Mouse (Mus musculus) megakaryocyte-erythroid progenitor cell, adult 5-6 weeks (primary cell): ENCODE measurements around the gene Btbd35f9. TPM values are rescaled to one million over a fixed set of nuclear protein-coding genes. Genes with fewer than 3 reads are reported as not detected.
"Not testable (repeated sequence)": the region's sequence is repeated elsewhere in the genome, so short reads cannot be mapped to it uniquely, and the experiment has no call there.

Source experiments
- ATAC-seq: replicated peaks from 2 replicates; pipeline ENCODE4 v1.8.0; 2016; ENCODE audit warnings: mild to moderate bottlenecking, inconsistent platforms; ENCODE audit not compliant: severe bottlenecking, poor library complexity, low FRiP score, low TSS enrichment
- total RNA-seq, 2 experiments: library from RNA; stranded (forward) in 1 of 2; stranded (reverse) in 1 of 2; fragments of 200-1000, 215-1000 nt in 1 of 2; fragments of >200 nt in 1 of 2; fragmentation: Nextera tagmentation in 1 of 2; gene quantifications; 2 replicates each; pipeline ENCODE4 v1.2.3; 2014 to 2017

Btbd35f9 gene
- not detected in 2 replicates for total RNA-seq (2014; fragmentation: Nextera tagmentation)
- total RNA-seq (2017): not detected in 2 replicates

GRCm38 (mm10) chrX:34161399-34161798 lies at the start of gene Btbd35f9:
Btbd35f9 (minus strand) TSS chrX:34161499.
- not testable (repeated sequence) for ATAC-seq

Other genes with a start within 250 kb of the Btbd35f9 start
- gene Btbd35f6, start 205.0 kb downstream of the Btbd35f9 start, total RNA-seq (2014; fragmentation: Nextera tagmentation): not detected in 2 replicates
- not detected in 2 replicates for gene Btbd35f6, start 205.0 kb downstream of the Btbd35f9 start, total RNA-seq (2017)
- gene Gm21870, start 174.7 kb downstream of the Btbd35f9 start, total RNA-seq (2014; fragmentation: Nextera tagmentation): not detected in 2 replicates
- not detected in 2 replicates for gene Gm21870, start 174.7 kb downstream of the Btbd35f9 start, total RNA-seq (2017)
- not detected in 2 replicates for gene Spin2g, start 77.2 kb upstream of the Btbd35f9 start, total RNA-seq (2014; fragmentation: Nextera tagmentation)
- not detected in 2 replicates for gene Spin2g, start 77.2 kb upstream of the Btbd35f9 start, total RNA-seq (2017)